Mouse (Mus musculus): ENCODE data around the gene Gnb1. TPM values are rescaled to one million over a fixed set of nuclear protein-coding genes. Genes with fewer than 3 reads are reported as not detected.

Gene Gnb1
- polyA plus RNA-seq (2014; fragmentation: Illumina TruSeq; extraction: RNeasy Lipid Tissue Mini Kit (QIAGEN cat#74804); ENCODE audit: low read depth, low replicate concordance): 273 TPM

DNA sequence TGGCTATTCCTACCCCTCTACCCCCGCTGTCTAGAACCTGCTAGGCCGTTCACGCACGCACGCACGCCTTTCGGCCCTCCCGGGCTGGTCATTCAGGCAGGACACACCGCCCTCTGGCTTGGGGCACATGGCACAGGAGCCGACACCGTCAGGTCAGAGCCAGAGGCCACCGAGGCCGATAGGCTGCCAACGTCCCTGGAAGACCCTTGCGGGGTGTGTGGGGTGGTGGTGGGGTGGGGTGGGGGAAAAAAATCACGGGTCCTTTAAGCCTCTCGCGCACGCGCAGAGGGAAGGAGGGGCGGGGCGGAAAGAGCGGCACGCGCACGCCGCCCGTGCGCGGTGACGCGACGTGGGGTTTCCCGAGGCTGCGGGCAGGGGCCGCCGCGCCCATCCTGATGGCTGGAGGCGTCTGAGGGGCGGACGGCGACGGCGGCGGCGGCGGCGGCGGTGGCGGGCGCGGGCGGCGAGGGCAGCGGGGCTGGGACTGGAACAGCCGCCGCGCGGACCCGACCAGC lies at the start of gene Gnb1:
Gene Gnb1 (plus strand): TSS at position 372 of the 515 bp plus-strand sequence.

DNA sequence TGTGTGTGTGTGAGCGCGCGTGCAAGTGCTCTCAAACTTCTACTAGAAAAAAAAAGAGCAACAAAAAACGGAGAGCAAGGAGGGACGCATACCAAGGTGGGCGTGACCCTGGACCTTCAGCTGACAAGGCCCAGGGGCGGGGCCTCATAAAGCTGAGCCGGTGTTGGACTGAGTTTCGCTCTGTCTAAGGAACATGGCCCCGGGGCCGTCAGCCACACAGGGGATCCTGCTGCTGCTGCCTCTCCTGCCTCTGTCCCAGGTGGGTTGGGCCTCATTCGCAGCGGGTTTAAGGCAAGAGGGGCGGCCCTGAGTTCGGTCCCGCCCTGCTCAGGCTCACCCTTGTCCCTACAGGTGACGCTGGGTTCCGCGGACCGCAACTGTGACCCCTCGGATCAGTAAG lies 22.2 kb upstream of the Gnb1 start, which contains the start of gene Tmem52:
Gene Tmem52 (plus strand): TSS at position 163 of the 400 bp plus-strand sequence.

GRCm38 (mm10) chr4:155561661-155562442 lies 70.7 kb downstream of the Gnb1 start, which contains the start of gene Nadk:
Gene Nadk (plus strand): TSS chr4:155562378.

GRCm38 (mm10) chr4:155601091-155601996 lies 110.2 kb downstream of the Gnb1 start, which contains the start of gene Slc35e2:
Gene Slc35e2 (plus strand): TSS chr4:155601416.

Other genes with a start within 250 kb of the Gnb1 start
- 40.1 TPM for gene Faap20, start 241.6 kb upstream of the Gnb1 start, polyA plus RNA-seq (2014; fragmentation: Illumina TruSeq; extraction: RNeasy Lipid Tissue Mini Kit (QIAGEN cat#74804); ENCODE audit: low read depth, low replicate concordance)
- 10.5 TPM for gene Prkcz, start 130.0 kb upstream of the Gnb1 start, polyA plus RNA-seq (2014; fragmentation: Illumina TruSeq; extraction: RNeasy Lipid Tissue Mini Kit (QIAGEN cat#74804); ENCODE audit: low read depth, low replicate concordance)
- gene Gabrd, start 93.2 kb upstream of the Gnb1 start, polyA plus RNA-seq (2014; fragmentation: Illumina TruSeq; extraction: RNeasy Lipid Tissue Mini Kit (QIAGEN cat#74804); ENCODE audit: low read depth, low replicate concordance): 0.89 TPM
- gene Cfap74, start 82.2 kb upstream of the Gnb1 start, polyA plus RNA-seq (2014; fragmentation: Illumina TruSeq; extraction: RNeasy Lipid Tissue Mini Kit (QIAGEN cat#74804); ENCODE audit: low read depth, low replicate concordance): 4.4 TPM
- 5.8 TPM for gene Tmem52, start 22.2 kb upstream of the Gnb1 start, polyA plus RNA-seq (2014; fragmentation: Illumina TruSeq; extraction: RNeasy Lipid Tissue Mini Kit (QIAGEN cat#74804); ENCODE audit: low read depth, low replicate concordance)
- gene Nadk, start 71.0 kb downstream of the Gnb1 start, polyA plus RNA-seq (2014; fragmentation: Illumina TruSeq; extraction: RNeasy Lipid Tissue Mini Kit (QIAGEN cat#74804); ENCODE audit: low read depth, low replicate concordance): 135 TPM
- 26.1 TPM for gene Slc35e2, start 110.1 kb downstream of the Gnb1 start, polyA plus RNA-seq (2014; fragmentation: Illumina TruSeq; extraction: RNeasy Lipid Tissue Mini Kit (QIAGEN cat#74804); ENCODE audit: low read depth, low replicate concordance)
- gene Cdk11b, start 133.5 kb downstream of the Gnb1 start, polyA plus RNA-seq (2014; fragmentation: Illumina TruSeq; extraction: RNeasy Lipid Tissue Mini Kit (QIAGEN cat#74804); ENCODE audit: low read depth, low replicate concordance): 63.7 TPM
- gene Gm10563, start 154.0 kb downstream of the Gnb1 start, polyA plus RNA-seq (2014; fragmentation: Illumina TruSeq; extraction: RNeasy Lipid Tissue Mini Kit (QIAGEN cat#74804); ENCODE audit: low read depth, low replicate concordance): not detected
- 32.0 TPM for gene Mmp23, start 162.0 kb downstream of the Gnb1 start, polyA plus RNA-seq (2014; fragmentation: Illumina TruSeq; extraction: RNeasy Lipid Tissue Mini Kit (QIAGEN cat#74804); ENCODE audit: low read depth, low replicate concordance)
- 31.0 TPM for gene Mib2, start 177.8 kb downstream of the Gnb1 start, polyA plus RNA-seq (2014; fragmentation: Illumina TruSeq; extraction: RNeasy Lipid Tissue Mini Kit (QIAGEN cat#74804); ENCODE audit: low read depth, low replicate concordance)
- 18.7 TPM for gene Fndc10, start 203.0 kb downstream of the Gnb1 start, polyA plus RNA-seq (2014; fragmentation: Illumina TruSeq; extraction: RNeasy Lipid Tissue Mini Kit (QIAGEN cat#74804); ENCODE audit: low read depth, low replicate concordance)
- 69.1 TPM for gene Ssu72, start 213.4 kb downstream of the Gnb1 start, polyA plus RNA-seq (2014; fragmentation: Illumina TruSeq; extraction: RNeasy Lipid Tissue Mini Kit (QIAGEN cat#74804); ENCODE audit: low read depth, low replicate concordance)
- gene Tmem240, start 243.4 kb downstream of the Gnb1 start, polyA plus RNA-seq (2014; fragmentation: Illumina TruSeq; extraction: RNeasy Lipid Tissue Mini Kit (QIAGEN cat#74804); ENCODE audit: low read depth, low replicate concordance): 0.89 TPM

Measured in adipose tissue, adult 10 weeks (tissue).